Mouse (Mus musculus) brain, embryonic 14.5 days (tissue): Measurements from ENCODE around the gene Slpi.

Source experiments
- CTCF ChIP-seq: fragments of 200-500 bp; IDR thresholded peaks from 2 replicates; pipeline ENCODE4 v1.5.1; 2012; ENCODE audit warnings: inconsistent platforms, mild to moderate bottlenecking, moderate library complexity, borderline replicate concordance; ENCODE audit not compliant: insufficient read depth, insufficient read length; ENCODE audit errors: extremely low read depth
- POLR2A ChIP-seq: fragments of 200-500 bp; IDR thresholded peaks from 2 replicates; pipeline ENCODE4 v1.6.1; 2012; ENCODE audit warnings: mild to moderate bottlenecking, inconsistent platforms, borderline replicate concordance; ENCODE audit not compliant: poor library complexity, insufficient read depth, insufficient read length, severe bottlenecking; ENCODE audit errors: extremely low read depth

- TF ChIP-seq POLR2A = no peak
- TF ChIP-seq CTCF = no peak
Measured at GRCm38 (mm10) chr2:164414581-164414980, 25.7 kb upstream of the Slpi start.
